Mouse (Mus musculus) lung, embryonic 16.5 days (tissue): ENCODE data around the gene Camkmt. TPM values are rescaled to one million over a fixed set of nuclear protein-coding genes. Genes with fewer than 3 reads are reported as not detected.

Experiments used
- ATAC-seq: fragments of 200-750 bp; cut with Nextera tagmentation; 2 replicates; pipeline ENCODE4 v1.8.0; 2017; ENCODE audit warnings: low read depth, mild to moderate bottlenecking, moderate library complexity
- H3K27ac ChIP-seq: fragments of 300-500 bp; sonication (generic); 2 replicates; pipeline ENCODE4 v1.5.1; 2014; ENCODE audit warnings: mild to moderate bottlenecking, control low read depth, low read length
- H3K27me3 ChIP-seq: fragments of 300-500 bp; sonication (generic); 2 replicates; pipeline ENCODE4 v1.6.1; 2014; ENCODE audit warnings: low read depth, low read length, mixed read lengths; ENCODE audit not compliant: control insufficient read depth, insufficient read depth
- H3K36me3 ChIP-seq: fragments of 300-500 bp; sonication (generic); 2 replicates; pipeline ENCODE4 v1.6.1; 2014; ENCODE audit warnings: low read length; ENCODE audit not compliant: control insufficient read depth, insufficient read depth
- H3K4me1 ChIP-seq: fragments of 300-500 bp; sonication (generic); replicated peaks from 2 replicates; pipeline ENCODE4 v1.6.1; 2014; ENCODE audit warnings: low read length, mixed read lengths; ENCODE audit not compliant: control insufficient read depth, insufficient read depth
- H3K4me2 ChIP-seq: fragments of 300-500 bp; sonication (generic); 2 replicates; pipeline ENCODE4 v1.6.1; 2014; ENCODE audit warnings: low read depth, low read length, control low read depth
- H3K4me3 ChIP-seq: fragments of 300-500 bp; sonication (generic); 2 replicates; pipeline ENCODE4 v1.5.1; 2014; ENCODE audit warnings: mild to moderate bottlenecking, low read length, control low read depth
- H3K9ac ChIP-seq: fragments of 300-500 bp; sonication (generic); 2 replicates; pipeline ENCODE4 v1.6.1; 2014; ENCODE audit warnings: low read length, control low read depth
- H3K9me3 ChIP-seq: fragments of 300-500 bp; sonication (generic); 2 replicates; pipeline ENCODE4 v1.6.1; 2016; ENCODE audit warnings: low read length; ENCODE audit not compliant: control insufficient read depth
- WGBS: fragments of 180-500 bp; shearing (Covaris S2); extraction: QIAGEN DNeasy Blood & Tissue Kit; methylation state at CpG from one replicate; pipeline ENCODE4 v1.1.7; 2014; 5-methylcytosine and 5-hydroxymethylcytosine counted together
- polyA plus RNA-seq: library from polyadenylated mRNA; unstranded; fragments of >200 nt; fragmentation: Nextera tagmentation; extraction: Ambion mirVana; gene quantifications from 2 replicates; pipeline ENCODE4 v1.2.1, GENCODE M21; 2015

Gene Camkmt
- polyA plus RNA-seq, 1 experiment from 2014 or later: 10.9 TPM

DNA sequence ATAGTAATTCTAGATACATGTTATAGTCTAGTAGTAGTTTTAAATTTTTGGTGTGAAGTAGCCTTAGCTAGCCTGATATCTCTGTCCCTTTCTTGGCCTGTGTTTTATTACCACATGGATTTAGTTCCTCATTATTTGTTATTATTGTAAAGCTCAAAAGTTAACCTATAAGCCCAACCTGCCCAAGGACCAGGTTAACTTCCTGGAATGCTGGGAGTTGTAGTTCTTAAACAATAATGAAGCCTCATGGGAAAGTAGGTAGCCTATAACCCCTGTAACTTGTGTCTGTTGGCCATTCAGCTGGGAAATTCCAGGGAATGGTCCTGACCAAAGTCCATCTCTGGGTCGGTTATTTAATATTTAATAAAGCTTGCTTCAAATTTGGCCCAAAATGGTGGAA lies 58.0 kb downstream of the Camkmt start:
- no peak for ATAC-seq
- H3K27ac ChIP-seq: no peak overlapping the region
- H3K27me3 ChIP-seq: no peaks in the 10 kb centered on the region
- no peak overlapping the region for H3K4me2 ChIP-seq
- H3K4me1 ChIP-seq: no peaks in the 10 kb centered on the region
- no peak overlapping the region for H3K9ac ChIP-seq
- H3K9me3 ChIP-seq: no peaks in the 10 kb centered on the region
- no peaks in the 10 kb centered on the region for H3K36me3 ChIP-seq
- no peak overlapping the region for H3K4me3 ChIP-seq
- WGBS: 80% methylated on average over 1 of the region's 1 CpGs

DNA sequence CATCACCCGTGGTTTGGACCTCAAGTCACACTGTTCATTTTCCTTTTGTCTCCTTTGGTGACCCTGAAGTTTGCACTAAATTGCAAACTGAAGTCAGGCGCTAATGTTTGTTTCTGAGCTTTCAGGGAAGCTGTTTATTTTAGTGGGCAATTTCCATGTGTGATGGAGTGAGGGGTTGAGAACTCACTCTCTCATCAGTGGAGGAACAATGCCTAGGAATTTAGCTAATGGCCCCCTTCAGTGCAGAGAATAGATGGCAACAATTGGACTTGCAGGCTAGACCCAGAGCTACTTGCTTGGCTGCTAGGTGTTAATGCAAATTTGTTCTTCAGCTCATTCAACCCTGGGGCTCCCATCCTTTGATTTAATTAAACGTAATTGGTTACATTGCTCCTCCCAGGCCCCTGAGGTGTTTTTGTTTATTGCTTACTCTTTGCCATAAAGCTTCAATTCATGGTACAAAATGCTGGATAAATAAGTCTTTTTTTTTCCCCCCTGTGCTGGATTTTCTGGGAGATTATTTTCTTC lies 58.9 kb downstream of the Camkmt start:
- 32% methylated on average over 3 of the region's 3 CpGs for WGBS

DNA sequence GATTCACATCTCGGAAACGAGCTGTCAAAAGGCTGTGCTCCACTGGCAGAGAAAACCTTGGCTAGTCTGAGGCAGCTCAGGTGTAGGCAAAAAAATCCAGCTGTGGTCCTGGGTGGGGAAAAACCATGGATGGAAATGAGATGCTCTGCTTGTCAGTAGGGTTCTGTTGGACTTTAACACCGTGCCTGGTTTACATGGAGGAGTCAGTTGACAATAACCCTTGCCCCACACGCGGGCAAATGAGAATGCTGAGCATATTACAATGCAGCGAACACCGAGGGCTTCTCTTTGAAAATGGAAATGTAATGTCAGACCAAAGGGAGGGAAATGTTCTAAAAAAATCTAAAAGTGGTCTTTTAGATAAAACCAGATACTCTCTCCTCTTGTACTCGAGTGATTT lies 60.9 kb downstream of the Camkmt start:
- 44% methylated on average over 8 of the region's 8 CpGs for WGBS
- no peaks in the 10 kb centered on the region for H3K27me3 ChIP-seq
- no peak for ATAC-seq

More for the DNA sequence above, 58.9 kb downstream of the Camkmt start:
- Histone ChIP-seq H3K9me3 (no peaks in the 10 kb centered on the region), H3K4me2 (no peak overlapping the region), H3K27me3 (no peaks in the 10 kb centered on the region), H3K36me3 (no peaks in the 10 kb centered on the region), H3K27ac (no peak overlapping the region), H3K4me1 (no peaks in the 10 kb centered on the region), H3K9ac (no peak overlapping the region), H3K4me3 (no peak overlapping the region)
- ATAC-seq: no peak

DNA sequence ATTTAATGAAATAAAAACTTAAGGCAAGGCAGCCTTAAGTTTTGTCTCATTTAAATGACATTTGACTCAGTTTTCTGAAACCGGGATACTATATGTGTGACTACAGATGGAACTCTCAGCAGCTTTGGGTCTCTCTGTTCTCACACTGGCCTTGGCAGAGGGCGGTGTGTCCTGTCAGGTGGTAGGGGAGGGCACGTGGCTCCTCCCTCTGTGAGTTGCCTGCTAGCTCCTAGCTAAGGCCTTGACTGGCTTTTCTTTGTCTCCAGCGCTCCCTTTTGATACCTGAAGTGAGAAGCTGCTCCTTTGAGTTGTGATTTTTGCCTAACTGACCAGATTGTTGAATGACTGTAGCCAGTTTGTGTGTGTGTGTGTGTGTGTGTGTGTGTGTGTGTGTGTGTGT lies 67.8 kb downstream of the Camkmt start:
- 70% methylated on average over 4 of the region's 4 CpGs for WGBS
- no peaks in the 10 kb centered on the region for H3K27me3 ChIP-seq
- no peak overlapping the region for H3K27ac ChIP-seq
- H3K36me3 ChIP-seq: no peaks in the 10 kb centered on the region
- no peaks in the 10 kb centered on the region for H3K9me3 ChIP-seq
- H3K4me3 ChIP-seq: no peak overlapping the region
- H3K4me2 ChIP-seq: no peak overlapping the region
- no peak for ATAC-seq
- H3K4me1 ChIP-seq: 0 out of 2 replicates have a peak, but pooled peaks cover 4% of the 10 kb centered on the region
- H3K9ac ChIP-seq: no peak overlapping the region

More for the DNA sequence above, 60.9 kb downstream of the Camkmt start:
- no peaks in the 10 kb centered on the region for H3K9me3 ChIP-seq
- H3K9ac ChIP-seq: no peak overlapping the region
- H3K27ac ChIP-seq: no peak overlapping the region
- 0 out of 2 replicates have a peak, but pooled peaks cover 3% of the 10 kb centered on the region for H3K4me1 ChIP-seq
- no peak overlapping the region for H3K4me2 ChIP-seq
- no peak overlapping the region for H3K4me3 ChIP-seq
- H3K36me3 ChIP-seq: no peaks in the 10 kb centered on the region

DNA sequence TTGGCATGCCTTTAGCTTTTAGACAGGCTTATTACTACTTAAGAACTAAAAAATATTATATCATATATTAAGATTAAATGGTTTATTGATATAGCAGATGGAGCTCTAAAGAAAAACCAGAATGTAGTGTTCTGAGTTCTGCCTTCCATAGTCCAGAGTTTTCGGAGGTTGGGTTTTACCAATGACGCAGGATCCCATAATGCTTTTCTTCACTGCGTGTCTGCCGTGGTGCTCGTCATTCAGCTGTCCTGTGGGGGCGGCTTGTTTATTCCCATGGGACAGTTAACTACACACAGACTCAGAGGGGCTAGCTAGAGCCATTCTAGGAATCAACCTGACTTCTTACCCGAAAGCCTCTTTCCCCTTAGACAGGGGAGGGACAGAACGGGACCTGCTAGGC lies 69.2 kb downstream of the Camkmt start:
- no peak overlapping the region for H3K4me2 ChIP-seq
- H3K4me1 ChIP-seq: 0 out of 2 replicates have a peak, but pooled peaks cover 4% of the 10 kb centered on the region
- no peak for ATAC-seq
- H3K9me3 ChIP-seq: no peaks in the 10 kb centered on the region
- no peak overlapping the region for H3K9ac ChIP-seq
- WGBS: 82% methylated on average over 8 of the region's 8 CpGs
- no peaks in the 10 kb centered on the region for H3K27me3 ChIP-seq
- H3K27ac ChIP-seq: no peak overlapping the region
- no peak overlapping the region for H3K4me3 ChIP-seq
- H3K36me3 ChIP-seq: no peaks in the 10 kb centered on the region

DNA sequence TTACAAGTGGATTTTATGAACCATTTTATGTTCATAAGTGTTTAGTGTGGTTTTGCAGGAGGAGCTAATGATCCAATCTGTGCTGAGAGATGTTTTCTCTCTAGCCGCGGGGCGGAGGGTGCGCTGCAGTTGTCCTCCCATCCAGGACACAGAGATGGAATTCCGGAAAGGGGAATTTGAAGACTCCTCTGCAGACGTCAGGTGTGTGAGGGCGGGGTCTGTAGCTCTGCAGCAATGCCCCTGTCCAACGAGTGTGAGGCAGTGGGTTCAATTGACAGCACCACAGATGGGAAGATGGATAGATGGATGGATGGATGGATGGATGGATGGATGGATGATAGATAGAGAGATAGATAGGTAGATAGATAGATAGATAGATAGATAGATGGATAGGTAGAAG lies 70.4 kb downstream of the Camkmt start:
- H3K36me3 ChIP-seq: no peaks in the 10 kb centered on the region
- H3K9ac ChIP-seq: no peak overlapping the region
- H3K9me3 ChIP-seq: no peaks in the 10 kb centered on the region
- H3K27ac ChIP-seq: no peak overlapping the region
- ATAC-seq: no peak
- 0 out of 2 replicates have a peak, but pooled peaks cover 4% of the 10 kb centered on the region for H3K4me1 ChIP-seq
- H3K4me3 ChIP-seq: no peak overlapping the region
- H3K4me2 ChIP-seq: no peak overlapping the region
- 87% methylated on average over 8 of the region's 8 CpGs for WGBS
- H3K27me3 ChIP-seq: no peaks in the 10 kb centered on the region

DNA sequence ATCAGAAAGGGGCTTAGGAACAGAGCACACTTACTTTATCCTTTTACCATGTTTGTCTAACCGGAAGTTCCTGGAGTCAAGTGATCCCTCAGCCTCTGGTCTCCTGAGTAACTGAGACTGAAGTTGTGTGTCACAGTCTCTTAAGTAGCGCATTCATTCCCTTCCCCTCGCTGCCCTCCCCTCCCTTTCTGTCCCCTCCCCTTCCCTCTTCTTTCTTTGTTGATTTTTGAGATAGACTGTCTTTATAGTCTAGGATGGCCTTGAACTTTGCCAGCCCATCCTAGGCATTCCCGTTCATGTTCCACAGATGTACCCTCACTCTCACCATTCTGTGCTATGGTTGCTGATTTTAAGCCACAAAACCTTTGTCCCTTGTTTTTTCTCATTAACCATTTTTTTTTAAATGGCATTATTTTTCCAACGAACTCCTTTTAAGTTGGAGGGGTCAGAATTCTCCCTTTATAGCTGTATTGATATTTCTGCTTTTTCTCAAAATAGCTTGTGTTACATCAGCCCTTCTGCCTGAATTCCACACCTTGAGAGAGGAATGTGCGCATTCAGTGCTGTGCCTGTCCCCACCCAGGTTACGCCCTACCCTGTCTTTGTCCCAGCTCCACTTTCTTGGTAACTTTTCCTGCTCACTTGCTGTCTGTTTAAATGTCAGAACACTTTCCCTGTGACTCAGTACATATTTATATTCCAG lies 72.4 kb downstream of the Camkmt start:
- Histone ChIP-seq H3K27me3 (no peaks in the 10 kb centered on the region), H3K27ac (no peak overlapping the region), H3K4me2 (no peak overlapping the region), H3K36me3 (no peaks in the 10 kb centered on the region), H3K4me3 (no peak overlapping the region), H3K9ac (no peak overlapping the region), H3K4me1 (no peaks in the 10 kb centered on the region), H3K9me3 (no peaks in the 10 kb centered on the region)
- no peak for ATAC-seq
- 65% methylated on average over 7 of the region's 7 CpGs for WGBS

DNA sequence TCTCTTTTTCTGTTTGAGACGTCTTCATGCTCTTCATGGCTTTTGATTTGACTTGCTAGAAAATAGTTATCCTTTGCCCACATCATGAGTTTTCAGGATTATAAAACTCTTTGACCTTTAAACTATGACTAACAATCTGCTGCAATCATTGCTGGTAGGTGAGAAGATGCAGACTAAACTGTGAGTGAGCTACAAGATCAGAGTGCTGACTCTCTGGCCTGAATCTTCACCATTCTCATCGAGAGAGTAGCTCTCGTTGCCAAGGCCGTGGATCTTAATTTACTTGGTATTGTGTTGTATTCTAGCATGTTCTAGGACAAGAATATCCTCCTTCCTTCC lies 72.9 kb downstream of the Camkmt start:
- no peak overlapping the region for H3K27ac ChIP-seq
- no peaks in the 10 kb centered on the region for H3K4me1 ChIP-seq
- H3K4me3 ChIP-seq: no peak overlapping the region
- H3K36me3 ChIP-seq: no peaks in the 10 kb centered on the region
- no peak overlapping the region for H3K4me2 ChIP-seq
- H3K9ac ChIP-seq: no peak overlapping the region
- H3K9me3 ChIP-seq: no peaks in the 10 kb centered on the region
- no peak for ATAC-seq
- 80% methylated on average over 4 of the region's 4 CpGs for WGBS
- no peaks in the 10 kb centered on the region for H3K27me3 ChIP-seq

DNA sequence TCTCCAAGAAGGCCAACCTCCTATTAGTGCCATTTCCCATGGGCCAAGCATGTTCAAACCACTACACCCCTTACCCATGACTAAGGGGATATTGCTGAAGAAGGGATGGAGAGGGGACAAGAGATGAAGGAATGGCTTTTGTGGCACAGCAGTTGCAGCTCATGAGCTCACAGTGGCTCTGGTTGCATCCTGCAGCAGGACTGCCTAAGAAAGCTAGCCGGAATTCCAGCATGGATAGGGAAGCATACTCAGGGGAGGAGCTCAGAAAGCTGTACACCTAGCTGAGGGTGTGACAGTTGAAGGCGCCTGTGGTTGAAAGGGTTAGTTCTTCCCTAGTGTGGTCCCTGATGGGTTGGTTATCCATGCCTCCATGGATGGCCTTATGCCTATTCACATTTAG lies 78.4 kb downstream of the Camkmt start:
- Histone ChIP-seq H3K27ac (no peak overlapping the region), H3K27me3 (no peaks in the 10 kb centered on the region), H3K36me3 (no peaks in the 10 kb centered on the region), H3K4me1 (no peaks in the 10 kb centered on the region), H3K9ac (no peak overlapping the region), H3K4me3 (no peak overlapping the region), H3K9me3 (no peaks in the 10 kb centered on the region), H3K4me2 (no peak overlapping the region)
- no peak for ATAC-seq
- 100% methylated on average over 2 of the region's 2 CpGs for WGBS
